Comparison of ENCODE assay signal across 29 mouse cellular contexts in genomic region chr1:90793368-90793767, GRCm38 (mm10). TPM values are rescaled to one million over a fixed set of nuclear protein-coding genes. Genes with fewer than 3 reads are reported as not detected.
A peak's percentile ranks its signal among the peaks of the same experiment; 100 is the strongest.
DNase-seq lines count a peak whose midpoint lies in the region; ATAC-seq and TF ChIP-seq lines count a peak whose summit lies in the region.
"Had no signal": no experiment of that assay in that cellular context is flagged by ENCODE, and none has a peak within 500 bp of the region (broad histone marks: within the 10 kb centered on the region; RNA-seq: fewer than 3 reads in every experiment).

No protein-coding gene starts in this region.

- no peak overlapping the region for H3K9ac ChIP-seq in ES-E14 (ENCODE audit: insufficient read depth, low read depth, low read length, poor library complexity, severe bottlenecking)
- no peak overlapping the region for H3K9ac ChIP-seq in forebrain, postnatal 0 days
- H3K9ac ChIP-seq: embryonic facial prominence, embryonic 13.5 days; forebrain, embryonic 12.5 days; heart, embryonic 13.5 days; hindbrain, embryonic 13.5 days; liver, embryonic 13.5 days; stomach, embryonic 15.5 days had no signal

- H3K27ac ChIP-seq in gastrocnemius, adult 2 months, result no peak overlapping the region
- H3K27ac ChIP-seq in layer of hippocampus, adult 2 months, result no peak overlapping the region
- no peak overlapping the region for H3K27ac ChIP-seq in ES-E14 (ENCODE audit: insufficient read depth, low read depth, low read length, poor library complexity, severe bottlenecking)
- no peak overlapping the region for H3K27ac ChIP-seq in forebrain, postnatal 0 days (ENCODE audit: low read depth, low read length)
- H3K27ac ChIP-seq: embryonic facial prominence, embryonic 13.5 days; forebrain, embryonic 12.5 days; heart, embryonic 13.5 days; hindbrain, embryonic 13.5 days; liver, embryonic 13.5 days; macrophage; stomach, embryonic 15.5 days had no signal

- H3K36me3 ChIP-seq in ES-E14 (ENCODE audit: control insufficient read depth, insufficient read depth, low read length, poor library complexity, severe bottlenecking), result no peaks in the 10 kb centered on the region
- no peaks in the 10 kb centered on the region for H3K36me3 ChIP-seq in forebrain, postnatal 0 days (ENCODE audit: insufficient read depth)
- H3K36me3 ChIP-seq: forebrain, embryonic 12.5 days; hindbrain, embryonic 13.5 days; liver, embryonic 13.5 days had no signal

- peak; percentile 30 for TF ChIP-seq CTCF in gastrocnemius, adult 2 months (IDR thresholded peaks at IDR 0.05)
- peak; percentile 46 for TF ChIP-seq CTCF in layer of hippocampus, adult 2 months (conservative IDR thresholded peaks at IDR 0.05)
- TF ChIP-seq CTCF in forebrain, postnatal 0 days (IDR thresholded peaks at IDR 0.05; ENCODE audit: low read depth), result no peak

- H3K4me3 ChIP-seq in gastrocnemius, adult 2 months, result no peak overlapping the region
- no peak overlapping the region for H3K4me3 ChIP-seq in layer of hippocampus, adult 2 months
- H3K4me3 ChIP-seq in ES-E14 (ENCODE audit: insufficient read depth in 1 of 2, low read depth in 1 of 2, low read length in 2 of 2, poor library complexity in 1 of 2, severe bottlenecking in 1 of 2), result no peak overlapping the region
- no peak overlapping the region for H3K4me3 ChIP-seq in forebrain, postnatal 0 days (ENCODE audit: low read depth, low read length)
- H3K4me3 ChIP-seq: embryonic facial prominence, embryonic 13.5 days; erythroblast, embryonic 14.5 days; forebrain, embryonic 12.5 days; heart, embryonic 13.5 days; hindbrain, embryonic 13.5 days; liver, embryonic 13.5 days; stomach, embryonic 15.5 days had no signal

- no peaks in the 10 kb centered on the region for H3K9me3 ChIP-seq in ES-E14 (ENCODE audit: control insufficient read depth, insufficient read depth, low read depth, low read length)
- H3K9me3 ChIP-seq in forebrain, postnatal 0 days (ENCODE audit: low read length), result no peaks in the 10 kb centered on the region
- H3K9me3 ChIP-seq: forebrain, embryonic 12.5 days; heart, embryonic 13.5 days; hindbrain, embryonic 13.5 days; liver, embryonic 13.5 days; stomach, embryonic 15.5 days had no signal

- intact Hi-C loops in gastrocnemius, adult 2 months (cut with DNase I), result no loop called here

- no peak for ATAC-seq in forebrain, postnatal 0 days
- ATAC-seq: inflammation-experienced regulatory T-cells, adult 6 months; Patski had no signal

- in situ Hi-C loops in ES-E14 (cut with MboI; ENCODE audit: low sequenced_read_pairs in 2 of 2, unreplicated experiment in 2 of 2), result no loop called here

- no peaks in the 10 kb centered on the region for H3K4me1 ChIP-seq in ES-E14 (ENCODE audit: control insufficient read depth in 2 of 2, insufficient read depth in 2 of 2, low read length in 2 of 2, poor library complexity in 1 of 2)
- H3K4me1 ChIP-seq in forebrain, postnatal 0 days (ENCODE audit: insufficient read depth), result no peaks in the 10 kb centered on the region
- H3K4me1 ChIP-seq: embryonic facial prominence, embryonic 13.5 days; forebrain, embryonic 12.5 days; hindbrain, embryonic 13.5 days; liver, embryonic 13.5 days; stomach, embryonic 15.5 days had no signal

- no peaks in the 10 kb centered on the region for H3K27me3 ChIP-seq in forebrain, postnatal 0 days (ENCODE audit: insufficient read depth, low read length)
- H3K27me3 ChIP-seq: embryonic facial prominence, embryonic 13.5 days; forebrain, embryonic 12.5 days; hindbrain, embryonic 13.5 days; liver, embryonic 13.5 days; Patski; stomach, embryonic 15.5 days had no signal

- no peak for DNase-seq in gastrocnemius, adult 2 months
- DNase-seq in gastrocnemius, adult 8-10 months (ENCODE audit: low spot score in 2 of 2), result no peak
- DNase-seq in layer of hippocampus, adult 2 months (ENCODE audit: low spot score in 2 of 2), result no peak
- DNase-seq in layer of hippocampus, adult 8-10 months (ENCODE audit: low spot score in 2 of 2), result no peak
- peak; percentile 1 for DNase-seq in ES-E14 (ENCODE audit: low read depth, low spot score)
- no peak for DNase-seq in forebrain, postnatal 0 days
- no peak for DNase-seq in MN1 (ENCODE audit: low spot score)
- DNase-seq: adrenal gland, postnatal 10 days; cerebellum, adult 18-20 months; cerebellum, postnatal 14 days; heart, postnatal 36 days; kidney, adult 9 months; kidney, postnatal 25 days; layer of hippocampus, adult 9-11 months; liver, embryonic 13.5 days; lung, adult 2 months; right cerebral cortex, adult 18-20 months; right cerebral cortex, postnatal 4 days; thymus, adult 18-20 months; thymus, postnatal 36 days had no signal

- 92% methylated on average over 4 of the region's 4 CpGs for WGBS in forebrain, postnatal 0 days

- no peak overlapping the region for H3K4me2 ChIP-seq in forebrain, postnatal 0 days (ENCODE audit: low read depth)
- H3K4me2 ChIP-seq: embryonic facial prominence, embryonic 13.5 days; forebrain, embryonic 12.5 days; heart, embryonic 13.5 days; hindbrain, embryonic 13.5 days; liver, embryonic 13.5 days; stomach, embryonic 15.5 days had no signal

TF ChIP-seq in ES-E14, 5 proteins besides CTCF, POLR2A, EP300 and RAD21:
- TF ChIP-seq CHD2 (IDR thresholded peaks at IDR 0.05; ENCODE audit: low read depth, low read length), result no peak

RNA-seq across cellular contexts. Expression of gene Col6a3, which starts 50.4 kb away (rescaled TPM):
- 10 to 100 TPM; 21.6 to 51.5 TPM for total RNA-seq in gastrocnemius, adult 2 months (2021)
- total RNA-seq in gastrocnemius, adult 8-10 months (2022), result 10 to 100 TPM; 12.8 to 21.0 (median 16.7) TPM
- 1 to 10 TPM; 3.4 to 4.0 TPM for total RNA-seq in layer of hippocampus, adult 2 months (2021)
- total RNA-seq in layer of hippocampus, adult 8-10 months (2022), result 1 to 10 TPM; 3.1 to 5.4 (median 4.3) TPM
- total RNA-seq in ES-E14 (2012; rRNA removed), result 0.26 and 0.89 TPM in 2 replicates
- total RNA-seq in forebrain, postnatal 0 days (2014; rRNA removed), result 12.2 and 34.1 TPM in 2 replicates
- 2.5 and 3.2 TPM in 2 replicates for polyA plus RNA-seq in forebrain, postnatal 0 days (2015; fragmentation: Nextera tagmentation; extraction: Ambion mirVana)
